Mouse (Mus musculus): ENCODE data around the gene Cpt1a.

Gene Cpt1a

DNA sequence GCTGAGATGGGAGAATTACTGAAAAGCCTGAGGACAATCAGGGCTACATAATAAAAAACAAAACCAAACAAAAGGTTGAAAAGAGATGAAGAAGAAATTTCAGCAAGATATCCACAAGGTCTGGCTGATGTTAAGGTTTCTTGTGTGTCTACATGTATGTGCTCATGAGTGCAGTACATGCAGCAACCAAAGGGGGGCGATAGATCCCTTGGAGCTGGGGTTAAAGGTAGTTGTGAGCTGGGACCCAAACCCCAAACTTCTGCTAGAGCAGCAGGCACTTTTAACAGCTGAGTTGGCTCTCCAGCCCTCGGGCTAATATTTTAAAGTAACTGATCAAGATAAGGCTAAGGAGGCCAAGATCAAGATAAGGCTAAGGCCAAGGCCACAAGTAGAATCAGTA lies 51.9 kb downstream of the Cpt1a start:
- no peak for DNase-seq

DNA sequence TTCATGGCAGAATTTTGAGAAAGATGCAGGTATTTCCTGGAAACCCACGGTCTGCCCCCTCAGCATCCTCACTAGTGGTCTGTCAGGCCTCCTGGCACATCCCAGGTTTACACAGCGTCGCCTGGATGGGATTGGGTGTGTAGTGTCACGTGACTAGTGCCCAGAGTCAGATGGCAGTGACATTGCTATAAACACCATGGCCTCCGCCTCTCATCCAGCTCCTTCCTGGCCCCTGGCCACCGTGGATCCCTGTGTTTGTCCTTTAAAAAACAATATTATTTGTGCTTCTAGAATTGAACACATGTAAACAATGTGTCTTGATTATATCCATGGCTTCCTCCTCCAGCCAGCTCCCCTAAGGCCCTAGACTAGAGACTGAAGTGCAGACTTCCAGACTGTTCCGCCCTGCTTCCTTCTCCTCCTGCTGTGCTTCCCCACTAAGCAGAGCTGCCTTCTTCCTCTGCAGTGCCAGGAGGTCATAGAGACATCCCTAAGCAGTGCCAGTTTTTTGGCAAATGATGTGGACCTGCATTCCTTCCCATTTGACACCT lies 53.9 kb downstream of the Cpt1a start:
- DNase-seq: no peak

DNA sequence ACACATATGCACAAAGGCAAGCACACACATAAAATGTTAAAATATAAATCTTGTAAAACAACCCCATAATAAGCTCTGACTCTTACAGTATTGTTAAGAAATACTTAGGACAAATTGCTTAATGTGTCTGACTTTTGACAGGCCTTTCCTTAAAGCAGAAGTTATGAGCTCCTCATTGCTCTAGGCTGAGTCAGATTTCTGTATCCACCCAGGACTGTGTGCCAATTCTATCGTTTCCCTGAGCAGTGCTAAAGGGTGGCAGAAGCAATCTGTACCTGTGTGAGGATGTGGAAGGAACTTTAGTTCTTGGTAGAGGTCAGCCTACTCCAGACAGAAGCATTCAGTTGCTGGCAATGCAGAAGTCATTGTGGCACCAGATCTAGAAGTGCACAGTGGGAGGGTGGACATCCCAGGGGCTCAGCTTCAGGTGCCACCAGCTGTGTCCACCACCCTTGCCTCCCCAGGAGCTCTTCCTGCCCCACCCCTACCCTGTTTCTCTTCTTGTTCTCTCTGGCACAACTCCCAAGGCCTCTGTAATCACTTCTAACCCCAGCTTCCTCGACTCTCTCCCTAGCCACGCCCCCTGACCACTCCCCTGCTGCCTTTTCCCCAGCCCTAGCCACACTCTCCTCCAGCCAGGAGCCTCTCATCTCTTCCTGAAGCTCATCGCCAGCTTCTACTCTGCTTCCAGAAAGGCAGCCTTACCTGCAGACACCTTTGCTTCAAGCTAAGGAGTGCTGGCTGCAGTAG lies 55.0 kb downstream of the Cpt1a start:
- no peak for DNase-seq

DNA sequence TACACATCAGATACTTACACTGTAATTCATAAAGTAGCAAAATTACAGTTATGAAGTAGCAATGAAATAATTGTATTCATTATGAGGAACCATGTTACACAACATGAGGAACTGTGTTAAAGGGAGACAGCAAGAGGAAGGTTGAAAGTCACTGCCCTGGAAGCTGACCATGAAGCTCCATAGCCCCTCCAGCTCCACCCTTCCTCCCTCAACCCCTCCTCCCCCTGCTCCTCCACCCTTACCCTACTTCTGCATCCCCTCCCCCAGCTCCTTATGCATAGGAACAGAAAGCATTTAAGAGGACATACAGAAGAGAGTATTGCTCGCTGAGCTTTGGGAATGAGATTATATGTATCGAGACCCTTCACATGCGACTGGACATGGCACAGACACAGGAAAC lies 56.5 kb downstream of the Cpt1a start:
- no peak for DNase-seq

DNA sequence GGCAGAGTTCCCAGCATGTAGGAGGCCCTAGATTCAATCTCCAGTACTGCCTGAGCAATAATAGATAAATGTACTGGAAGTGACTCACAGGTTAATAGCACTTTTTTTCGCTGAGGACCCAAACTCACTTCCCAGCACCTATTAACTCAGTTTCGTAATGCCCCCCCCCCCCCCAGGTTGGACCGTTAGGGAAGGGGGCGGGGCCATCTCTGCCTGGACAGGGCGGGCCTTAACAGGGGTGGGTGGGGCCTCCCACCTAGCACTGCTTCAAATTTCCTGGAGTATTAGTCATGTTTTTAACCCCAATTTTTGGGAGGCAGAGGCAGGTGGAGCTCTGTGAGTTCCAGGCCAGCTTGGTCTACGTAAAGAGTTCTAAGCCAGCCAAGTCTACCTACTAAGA lies 65.9 kb downstream of the Cpt1a start:
- DNase-seq: no peak

DNA sequence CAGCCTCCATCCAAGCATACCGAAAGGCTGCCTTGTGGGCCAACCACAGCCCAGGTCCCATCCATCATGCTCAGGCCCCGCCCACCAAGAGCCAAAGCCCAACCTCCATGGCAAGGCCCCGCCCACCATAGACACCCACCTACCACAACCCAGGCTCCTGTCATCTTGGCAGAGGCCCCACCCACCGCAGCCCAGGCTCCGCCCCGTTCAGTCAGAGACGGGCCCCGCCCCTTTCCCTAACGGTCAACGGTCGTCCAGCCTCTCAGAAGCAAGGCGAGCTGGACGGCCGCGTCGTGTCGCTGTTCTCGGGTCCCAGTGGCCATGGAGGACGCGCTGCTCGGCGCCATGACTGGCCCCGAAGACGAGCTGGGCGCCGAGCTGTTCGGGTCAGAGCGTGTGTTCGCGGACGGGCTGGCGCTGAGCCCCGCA lies 66.5 kb downstream of the Cpt1a start, which contains the start of gene Tesmin:
TSS of gene Tesmin (plus strand) at position 229 of the 429 bp plus-strand sequence.
- peak; percentile 55 for DNase-seq

DNA sequence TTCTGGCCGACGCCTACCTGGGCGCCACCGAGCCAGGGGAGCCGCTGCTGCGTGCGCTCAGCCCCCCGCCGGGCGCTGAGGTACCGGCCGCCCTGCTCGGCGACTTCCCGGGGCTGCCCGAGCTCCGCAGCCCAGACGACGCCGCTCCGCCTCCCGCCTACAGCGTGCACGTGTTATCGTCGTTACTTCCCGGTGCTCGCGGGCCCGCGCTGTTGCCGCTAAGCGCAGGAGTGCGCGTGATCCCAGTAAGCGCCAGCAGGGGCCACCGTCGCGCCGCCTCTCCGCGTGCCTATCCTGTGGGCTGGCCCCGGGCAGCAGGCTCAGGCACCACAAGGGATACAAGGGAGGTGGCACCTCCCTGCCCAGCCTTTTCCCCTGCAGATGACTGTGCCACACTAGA lies 67.0 kb downstream of the Cpt1a start:
- DNase-seq: peak; percentile 33

DNA sequence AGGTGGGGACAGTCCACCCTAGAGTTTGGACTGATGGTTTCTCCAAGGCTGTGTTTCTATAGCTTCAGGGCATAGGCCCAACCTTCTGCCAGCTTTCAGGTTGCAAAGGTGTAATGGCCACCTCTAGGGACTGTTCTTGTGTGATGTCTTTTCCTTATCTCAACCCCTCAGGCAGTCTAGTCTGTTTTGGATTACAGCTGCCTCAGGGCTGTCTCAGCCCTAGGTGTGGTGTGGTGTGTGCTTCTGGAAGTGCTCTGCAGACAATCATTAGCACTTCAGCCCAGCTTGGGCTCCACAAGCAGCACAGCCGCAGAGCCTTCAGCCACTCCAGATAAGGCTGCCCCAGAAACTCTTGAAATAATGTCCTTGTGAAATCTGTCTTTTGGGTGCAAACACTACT lies 70.2 kb downstream of the Cpt1a start:
- no peak for DNase-seq

DNA sequence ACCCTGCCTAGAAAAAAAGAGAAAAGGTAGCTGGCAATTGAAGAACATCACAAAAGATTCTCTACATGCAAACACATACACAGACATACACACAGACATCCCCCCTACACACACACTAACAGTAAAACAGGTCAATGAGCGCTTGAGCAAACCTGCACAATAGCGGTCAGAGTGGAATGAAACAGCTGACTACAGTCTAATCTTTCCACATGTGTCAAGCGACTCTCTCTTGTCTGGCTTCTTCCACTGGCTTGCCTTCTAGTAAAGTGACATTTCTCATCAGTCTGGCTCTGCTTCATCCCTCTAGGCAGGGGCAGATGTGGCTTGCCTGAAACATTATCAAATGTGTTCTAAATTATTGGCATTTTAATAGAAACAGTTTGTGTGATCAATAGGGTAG lies 72.1 kb downstream of the Cpt1a start:
- DNase-seq: no peak

DNA sequence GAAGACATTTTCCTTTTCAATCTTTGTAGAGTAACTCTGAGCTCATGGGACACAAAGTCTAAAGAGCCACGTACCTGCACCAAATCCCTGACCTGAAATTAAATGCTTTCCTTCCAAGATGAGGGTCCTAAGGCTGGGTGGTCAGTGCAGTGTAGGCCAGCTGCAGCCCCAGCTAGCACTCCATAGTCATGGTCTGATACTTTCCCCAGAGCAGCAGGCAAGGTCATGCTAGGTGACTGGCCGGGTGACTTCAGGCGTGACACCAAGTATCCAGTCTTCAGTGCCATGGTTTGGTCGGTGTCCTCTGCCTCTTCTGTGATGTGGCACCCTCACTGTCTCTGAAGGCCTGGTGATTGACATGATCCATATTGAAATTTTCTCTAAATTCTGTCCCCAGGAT lies 77.9 kb downstream of the Cpt1a start:
- DNase-seq: no peak

DNA sequence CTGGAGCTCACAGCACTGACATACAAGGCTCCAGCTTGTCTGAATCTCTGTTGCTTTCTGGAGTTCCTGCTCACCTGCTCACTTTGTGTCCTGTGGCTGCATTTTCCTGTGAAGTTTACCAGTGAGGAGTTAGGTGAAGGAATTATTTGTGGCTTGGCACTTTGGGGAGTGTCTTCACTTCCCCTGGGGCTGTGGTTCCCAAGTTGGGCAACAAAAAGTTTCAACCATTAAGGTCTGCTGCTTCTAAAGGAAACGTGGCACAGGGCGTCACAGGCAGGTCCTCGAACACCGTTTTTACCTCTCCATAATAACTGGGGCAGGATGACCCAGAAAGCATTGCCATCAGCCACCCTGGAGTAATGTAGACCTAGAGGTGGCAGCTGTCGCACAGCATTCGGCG lies 79.4 kb downstream of the Cpt1a start:
- no peak for DNase-seq

DNA sequence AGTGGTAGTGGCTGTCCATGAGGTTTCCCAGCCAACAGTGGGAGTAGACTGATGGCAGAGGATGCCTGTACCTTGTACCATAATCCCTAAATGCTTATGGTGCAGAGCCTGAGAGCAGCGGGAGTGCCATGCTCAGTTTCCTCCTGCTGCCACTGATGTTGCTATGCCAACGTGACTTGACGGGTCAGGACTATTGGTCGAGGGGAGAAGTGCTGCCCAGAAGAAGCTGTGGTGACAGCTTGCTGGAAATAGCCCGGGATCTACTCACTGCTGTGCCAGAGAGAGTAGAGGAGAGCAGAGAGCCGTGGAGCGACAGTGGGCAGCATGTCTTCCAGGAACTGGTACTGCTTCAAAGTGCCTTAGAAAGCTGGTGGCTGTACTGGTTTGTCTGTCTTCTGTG lies 79.8 kb downstream of the Cpt1a start:
- no peak for DNase-seq

DNA sequence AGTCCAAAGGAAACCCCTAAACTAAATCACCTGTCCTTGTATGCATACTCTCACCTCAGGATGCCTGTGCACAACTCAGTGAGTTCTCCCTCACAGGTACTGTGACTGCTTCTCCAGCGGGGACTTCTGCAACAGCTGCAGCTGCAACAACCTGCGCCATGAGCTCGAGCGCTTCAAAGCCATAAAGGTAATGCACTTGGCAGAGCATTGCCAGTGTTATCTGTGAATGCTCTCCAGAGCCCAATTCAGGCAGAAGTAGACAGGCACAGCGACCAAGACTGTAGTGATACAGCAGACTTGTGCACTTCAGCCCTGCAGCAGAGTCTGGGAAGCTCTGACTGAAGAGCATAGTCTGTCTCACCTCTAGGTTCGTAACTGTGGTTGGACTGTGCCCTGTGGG lies 80.3 kb downstream of the Cpt1a start:
- no peak for DNase-seq

DNA sequence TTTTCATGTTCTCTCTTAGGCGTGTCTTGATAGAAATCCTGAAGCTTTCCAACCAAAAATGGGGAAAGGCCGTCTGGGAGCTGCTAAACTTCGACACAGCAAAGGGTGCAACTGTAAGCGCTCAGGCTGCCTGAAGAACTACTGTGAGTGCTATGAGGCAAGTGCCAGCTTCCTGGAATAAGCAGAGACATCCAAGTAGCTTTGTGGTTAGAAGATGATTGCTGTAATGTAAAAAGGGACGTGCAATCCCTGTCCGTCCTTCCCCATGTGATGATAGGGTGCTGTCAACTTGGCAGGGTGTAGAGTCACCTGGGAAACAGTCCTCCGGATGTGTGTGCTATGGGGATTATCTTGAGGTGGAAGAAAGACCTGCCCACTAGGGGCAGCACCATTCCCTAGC lies 81.9 kb downstream of the Cpt1a start:
- DNase-seq: no peak

DNA sequence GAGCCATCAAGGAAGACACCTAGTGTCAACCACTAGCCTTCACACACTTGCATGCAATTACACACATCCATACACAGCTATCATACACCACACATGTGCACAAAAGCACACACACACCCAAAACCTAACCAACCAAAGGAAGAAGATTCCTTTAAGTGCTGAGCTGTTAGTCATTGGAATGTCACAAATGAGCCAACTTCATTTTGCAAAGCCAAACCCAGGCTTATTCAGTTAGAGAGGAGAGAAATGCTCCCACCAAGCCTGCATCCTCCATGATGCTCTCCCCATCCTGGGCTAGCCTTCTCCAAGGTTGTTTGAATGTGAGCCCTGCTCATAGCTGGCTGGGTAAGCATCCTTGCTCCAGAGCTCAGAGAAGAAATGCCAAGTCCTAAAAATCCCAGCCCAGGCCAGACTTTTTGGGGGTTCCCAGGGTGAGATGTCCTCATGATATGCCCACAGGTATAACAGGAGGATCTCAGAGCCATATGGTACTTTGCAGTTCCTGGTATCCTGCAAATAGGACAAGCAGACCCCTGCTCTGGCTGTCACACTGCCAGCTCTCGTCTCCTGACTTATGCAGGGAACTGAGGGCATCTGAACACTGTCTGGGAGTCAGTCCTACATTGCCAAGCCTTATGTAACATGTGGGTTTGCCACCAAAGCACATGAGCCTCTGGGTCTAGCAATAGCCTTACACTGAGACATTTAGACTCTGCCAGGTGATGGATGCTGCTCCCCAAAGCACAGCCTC lies 83.6 kb downstream of the Cpt1a start:
- DNase-seq: no peak

DNA sequence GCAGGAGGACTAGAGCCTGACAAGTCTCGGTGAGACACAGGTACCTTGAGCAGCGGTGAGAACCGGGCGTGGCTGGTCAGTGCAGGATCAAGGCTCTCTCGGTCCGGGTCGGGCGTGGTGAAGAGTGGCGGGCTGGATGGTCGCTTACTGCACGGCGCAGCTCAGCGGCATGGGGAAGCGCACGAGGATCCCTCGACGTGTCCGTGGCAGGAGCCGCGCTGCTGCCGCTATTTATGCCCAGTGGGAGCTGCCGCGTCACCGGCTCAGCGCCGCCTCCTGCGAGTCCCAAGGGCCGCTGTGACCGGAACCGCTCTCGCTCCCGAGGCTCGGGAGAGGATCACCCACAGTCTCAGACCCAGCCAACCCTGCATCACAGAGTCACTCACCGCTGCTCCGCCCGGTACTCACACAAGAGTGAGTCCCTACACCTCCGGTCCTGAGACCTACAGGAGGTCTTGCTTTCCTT lies 92.2 kb downstream of the Cpt1a start, which contains the start of gene Gal:
TSS of gene Gal (minus strand) at position 277 of the 466 bp plus-strand sequence.
- DNase-seq: no peak

DNA sequence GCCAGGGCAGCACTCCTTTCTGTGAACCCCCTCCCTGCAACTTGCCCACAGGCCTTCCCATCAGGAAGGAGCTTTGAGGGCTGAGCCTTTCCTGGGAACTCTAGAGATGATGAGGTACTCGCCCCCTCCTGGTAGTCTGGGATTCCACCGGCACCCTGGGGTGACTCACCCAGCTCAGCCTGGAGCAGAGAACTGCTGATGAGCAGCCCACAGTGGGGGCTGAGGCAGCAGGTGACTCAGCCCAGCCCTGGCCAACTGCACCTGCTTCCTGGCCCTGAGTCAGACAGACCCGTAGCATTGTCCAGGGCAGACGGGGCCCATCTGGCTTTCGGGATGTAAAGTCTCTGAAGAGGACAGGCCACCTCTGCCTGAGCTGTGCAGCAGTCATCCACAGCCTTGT lies 97.1 kb downstream of the Cpt1a start:
- no peak for DNase-seq

DNA sequence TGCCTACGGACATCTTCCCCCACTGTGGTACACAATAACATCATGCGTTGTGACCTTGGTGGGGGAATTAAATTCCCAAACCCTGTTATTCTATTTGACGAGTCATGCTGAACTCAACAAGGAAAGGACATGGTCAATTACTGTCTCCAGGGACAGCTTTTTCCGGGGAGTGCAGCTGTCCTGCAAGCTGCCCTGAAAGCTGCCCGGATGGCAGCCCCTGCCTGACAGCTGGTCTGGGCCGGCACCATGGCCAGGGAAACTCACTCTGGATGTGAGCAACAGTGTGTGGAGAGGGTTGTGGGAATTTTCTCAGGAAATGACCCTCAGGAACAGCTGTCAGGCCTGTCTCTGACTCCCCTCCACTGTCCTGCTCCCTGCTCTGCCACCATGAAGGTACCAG lies 100.4 kb downstream of the Cpt1a start:
- DNase-seq: no peak

DNA sequence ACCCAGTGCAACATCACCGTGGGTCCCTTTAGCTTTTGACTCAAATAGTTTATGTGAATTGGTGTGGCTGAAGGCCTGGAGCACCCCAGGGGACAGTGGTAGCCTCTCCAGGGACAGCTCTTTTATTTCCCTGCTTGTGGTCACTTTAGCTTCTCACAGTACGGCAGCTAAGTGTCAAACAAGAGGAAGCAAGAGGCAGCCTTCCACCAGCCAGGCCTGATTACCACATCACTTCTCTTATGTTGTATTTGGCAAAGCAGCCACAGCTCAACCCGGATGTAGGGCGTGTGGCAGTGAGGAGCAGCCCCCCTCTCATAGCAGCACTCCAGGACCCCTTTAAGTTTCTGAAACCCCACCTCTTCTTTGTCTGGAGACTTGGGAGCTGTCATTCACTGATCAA lies 100.8 kb downstream of the Cpt1a start:
- DNase-seq: no peak

DNA sequence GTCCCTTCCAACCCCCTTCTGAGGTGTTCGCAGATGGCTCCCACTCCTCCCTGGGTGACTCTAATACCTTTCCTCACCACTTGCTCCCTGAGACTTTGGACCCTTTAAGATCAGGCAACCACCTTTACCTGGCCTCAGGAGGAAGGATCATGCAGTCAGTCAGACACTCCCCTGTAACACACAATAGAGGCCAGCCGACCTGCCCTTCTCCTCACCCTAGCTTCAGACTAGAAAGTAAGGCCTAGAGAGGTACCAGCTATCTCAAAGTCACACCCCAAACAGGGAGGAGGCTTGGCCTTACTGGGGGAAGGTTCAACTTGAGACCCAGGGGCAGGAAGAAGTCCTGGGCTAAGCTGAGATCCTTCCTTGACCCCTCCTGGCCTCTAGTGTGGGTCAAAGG lies 102.1 kb downstream of the Cpt1a start:
- no peak for DNase-seq

DNA sequence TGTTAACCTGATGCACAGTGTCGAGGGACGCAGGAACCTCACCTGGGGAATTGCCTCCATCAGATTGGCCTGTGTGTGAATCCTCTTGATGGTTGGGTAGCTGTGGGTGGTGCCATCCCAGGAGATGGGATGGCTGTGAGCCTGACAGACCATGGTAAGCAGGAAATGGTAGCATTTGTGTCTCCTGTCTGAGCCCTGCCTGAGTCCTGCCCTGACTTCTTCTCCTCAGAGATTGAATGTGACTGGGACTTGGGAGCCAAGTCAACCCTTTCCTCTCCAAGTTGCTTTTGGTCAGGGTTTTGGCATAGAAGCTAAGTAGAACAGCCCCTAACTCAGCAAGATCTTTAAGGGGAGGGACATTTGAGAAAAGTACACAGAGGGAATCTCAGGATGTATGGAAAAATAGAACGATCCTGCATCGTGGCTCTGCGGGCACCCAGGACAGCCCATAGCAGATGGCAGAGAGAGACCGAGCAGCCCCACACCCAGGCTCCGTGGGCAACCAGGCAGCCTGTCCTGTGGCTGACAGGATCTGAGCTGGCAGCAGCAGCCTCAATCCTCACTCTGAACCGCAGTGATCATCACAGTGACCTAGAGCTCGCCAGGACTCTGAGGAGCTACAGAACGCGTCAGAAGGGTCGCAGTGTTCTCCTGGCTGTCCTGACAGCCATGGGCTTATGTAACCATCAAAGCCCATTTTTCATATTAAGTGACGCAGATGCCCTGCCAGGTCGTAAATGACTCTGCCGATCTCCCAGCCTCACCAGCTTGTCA lies 106.1 kb downstream of the Cpt1a start:
- DNase-seq: no peak

DNA sequence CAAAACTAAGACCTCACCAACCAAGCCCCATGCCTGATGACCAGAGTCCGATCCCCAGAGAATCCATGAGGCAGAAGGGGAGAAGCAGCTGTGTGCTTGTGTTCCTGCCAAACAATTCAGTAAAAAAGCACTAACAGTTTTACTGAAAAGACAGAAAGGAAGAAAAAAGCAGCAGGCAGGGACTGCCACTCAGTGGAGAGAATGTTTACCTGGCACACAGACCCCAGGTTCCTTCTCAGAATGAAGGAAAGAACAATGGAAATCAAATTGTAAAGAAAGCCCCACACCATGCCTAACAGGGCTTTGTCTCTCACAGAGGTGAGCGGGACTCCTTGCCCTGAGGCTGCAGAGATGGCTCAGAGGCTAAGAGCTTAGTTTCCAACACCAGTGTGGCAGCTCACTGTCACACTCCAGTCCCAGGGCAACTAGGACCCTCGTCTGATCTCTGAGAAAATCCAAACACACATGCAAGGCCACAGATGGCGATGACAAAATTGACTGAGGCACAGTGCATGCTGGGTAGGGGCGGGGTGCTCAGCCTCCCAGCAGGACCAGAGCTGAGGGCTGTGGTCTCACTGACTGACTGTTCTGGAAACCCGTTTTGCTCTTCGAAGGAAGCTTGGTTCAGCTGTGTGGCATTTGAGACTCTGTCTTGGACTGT lies 107.2 kb downstream of the Cpt1a start:
- no peak for DNase-seq

DNA sequence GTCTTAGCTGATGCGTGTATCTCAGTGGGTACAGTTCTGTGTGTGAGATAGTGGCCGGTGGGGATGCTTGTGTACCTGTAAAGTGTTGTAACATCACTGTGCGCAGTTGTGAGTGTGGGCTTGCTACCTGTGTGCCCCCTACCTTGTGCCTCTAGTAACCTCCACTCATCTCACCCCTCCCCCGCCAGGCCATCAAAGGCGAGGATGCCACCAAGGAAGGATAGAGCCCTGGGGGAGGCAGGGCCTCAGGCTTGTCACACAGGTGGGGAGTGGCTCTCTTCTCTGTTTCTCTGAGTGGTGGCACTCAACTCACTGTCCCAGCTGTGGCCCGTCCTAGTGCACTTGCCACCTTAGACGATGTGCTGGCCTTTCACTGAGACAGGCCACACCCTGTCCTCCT lies 108.9 kb downstream of the Cpt1a start:
- DNase-seq: no peak

All from cerebellum, adult 11-12 months (tissue).